Mouse (Mus musculus) bone marrow macrophage, adult 2 months (primary cell): Measurements from ENCODE around the gene Arsa. TPM values are rescaled to one million over a fixed set of nuclear protein-coding genes. Genes with fewer than 3 reads are reported as not detected.

Experiments used
- H3K27ac ChIP-seq: 2 replicates; pipeline ENCODE4 v1.5.1; 2012; ENCODE audit warnings: low read depth, low read length; ENCODE audit not compliant: insufficient read depth
- H3K4me1 ChIP-seq: 2 replicates; pipeline ENCODE4 v1.6.1; 2012; ENCODE audit warnings: low read length; ENCODE audit not compliant: control insufficient read depth, insufficient read depth
- H3K4me3 ChIP-seq: 2 replicates; pipeline ENCODE4 v1.5.1; 2012; ENCODE audit warnings: mild to moderate bottlenecking, low read length, moderate library complexity; ENCODE audit not compliant: insufficient read depth
- CTCF ChIP-seq: IDR thresholded peaks from 2 replicates; pipeline ENCODE4 v1.5.1; 2012; ENCODE audit warnings: low read depth, mild to moderate bottlenecking, low read length, moderate library complexity
- POLR2A ChIP-seq: IDR thresholded peaks from 2 replicates; pipeline ENCODE4 v1.6.1; 2012; ENCODE audit warnings: mild to moderate bottlenecking, low read depth, low read length, borderline replicate concordance
- polyA plus RNA-seq: library from polyadenylated mRNA; stranded (reverse); fragments of >200 nt; gene quantifications from 2 replicates; pipeline ENCODE4 v1.2.4, GENCODE M21; 2012; ENCODE audit not compliant: missing spikeins, insufficient read depth, insufficient read length

The Arsa gene
- polyA plus RNA-seq, 1 experiment = 33.6 TPM

- TF ChIP-seq POLR2A = no peak
- Histone ChIP-seq H3K4me3 (no peak overlapping the region), H3K4me1 (peaks cover 11% of the 10 kb centered on the region), H3K27ac (no peak overlapping the region)
These were observed 2.5 kb downstream of the Arsa start for GRCm38 (mm10) chr15:89474596-89475292.

GRCm38 (mm10) chr15:89473921-89474320 is 3.3 kb downstream of the Arsa start:
- H3K4me1 ChIP-seq = peaks cover 11% of the 10 kb centered on the region
- H3K4me3 ChIP-seq = no peak overlapping the region
- no peak for TF ChIP-seq POLR2A
- TF ChIP-seq CTCF = no peak
- no peak overlapping the region for H3K27ac ChIP-seq

GRCm38 (mm10) chr15:89473370-89473769 is 3.9 kb downstream of the Arsa start:
- H3K4me1 ChIP-seq = peaks cover 9% of the 10 kb centered on the region
- no peak overlapping the region for H3K4me3 ChIP-seq
- no peak for TF ChIP-seq POLR2A
- TF ChIP-seq CTCF = no peak
- no peak overlapping the region for H3K27ac ChIP-seq

GRCm38 (mm10) chr15:89471476-89471875 is 5.7 kb downstream of the Arsa start:
- Histone ChIP-seq H3K27ac (no peak overlapping the region), H3K4me1 (peaks cover 3% of the 10 kb centered on the region), H3K4me3 (no peak overlapping the region)
- TF ChIP-seq CTCF (no peak), POLR2A (no peak)

- H3K4me1 ChIP-seq = no peaks in the 10 kb centered on the region
- TF ChIP-seq CTCF = no peak
- no peak for TF ChIP-seq POLR2A
- H3K27ac ChIP-seq = no peak overlapping the region
- no peak overlapping the region for H3K4me3 ChIP-seq
These were observed 8.6 kb downstream of the Arsa start for GRCm38 (mm10) chr15:89468577-89468976.

GRCm38 (mm10) chr15:89465052-89465451 is 12.2 kb downstream of the Arsa start:
- Histone ChIP-seq H3K27ac (no peak overlapping the region), H3K4me3 (no peak overlapping the region), H3K4me1 (no peaks in the 10 kb centered on the region)
- TF ChIP-seq CTCF = no peak

- Histone ChIP-seq H3K4me3 (no peak overlapping the region), H3K4me1 (no peaks in the 10 kb centered on the region), H3K27ac (no peak overlapping the region)
- no peak for TF ChIP-seq CTCF
- TF ChIP-seq POLR2A = no peak
These were observed 13.6 kb downstream of the Arsa start for GRCm38 (mm10) chr15:89463334-89464235.

- TF ChIP-seq CTCF (no peak), POLR2A (no peak)
- Histone ChIP-seq H3K27ac (no peak overlapping the region), H3K4me3 (no peak overlapping the region), H3K4me1 (no peaks in the 10 kb centered on the region)
These were observed 15.0 kb downstream of the Arsa start for GRCm38 (mm10) chr15:89462176-89462575.

- TF ChIP-seq POLR2A (no peak), CTCF (no peak)
These were observed 15.9 kb downstream of the Arsa start for GRCm38 (mm10) chr15:89461321-89461720.

GRCm38 (mm10) chr15:89460298-89460697 is 16.9 kb downstream of the Arsa start:
- Histone ChIP-seq H3K27ac (no peak overlapping the region), H3K4me3 (no peak overlapping the region), H3K4me1 (no peaks in the 10 kb centered on the region)
- no peak for TF ChIP-seq POLR2A
- no peak for TF ChIP-seq CTCF

More at GRCm38 (mm10) chr15:89461321-89461720, 15.9 kb downstream of the Arsa start:
- H3K4me3 ChIP-seq = no peak overlapping the region
- no peaks in the 10 kb centered on the region for H3K4me1 ChIP-seq
- no peak overlapping the region for H3K27ac ChIP-seq

GRCm38 (mm10) chr15:89459821-89460220 is 17.4 kb downstream of the Arsa start:
- no peak overlapping the region for H3K27ac ChIP-seq
- TF ChIP-seq CTCF (no peak), POLR2A (no peak)
- no peaks in the 10 kb centered on the region for H3K4me1 ChIP-seq
- H3K4me3 ChIP-seq = no peak overlapping the region
